Mouse (Mus musculus) liver, postnatal 0 days (tissue): ENCODE results near the gene Galnt12. TPM values are rescaled to one million over a fixed set of nuclear protein-coding genes. Genes with fewer than 3 reads are reported as not detected.

Experiments
- ATAC-seq: fragments of 200-750 bp; cut with Nextera tagmentation; 2 replicates; pipeline ENCODE4 v1.8.0; 2017; ENCODE audit warnings: mild to moderate bottlenecking, moderate library complexity
- DNase-seq: peaks from one replicate; pipeline ENCODE4 v3.0.0-alpha.2; 2016
- H3K27ac ChIP-seq: fragments of 300-500 bp; sonication (generic); 2 replicates; pipeline ENCODE4 v1.5.1; 2014; ENCODE audit warnings: antibody characterized with exemption, moderate library complexity, mild to moderate bottlenecking, low read depth
- H3K27me3 ChIP-seq: fragments of 300-500 bp; sonication (generic); 2 replicates; pipeline ENCODE4 v1.6.1; 2014; ENCODE audit warnings: low read length, control low read depth, mixed read lengths; ENCODE audit not compliant: insufficient read depth
- H3K36me3 ChIP-seq: fragments of 300-500 bp; sonication (generic); replicated peaks from 2 replicates; pipeline ENCODE4 v1.6.1; 2014; ENCODE audit warnings: mild to moderate bottlenecking, control low read depth, low read length, moderate library complexity, mixed read lengths; ENCODE audit not compliant: insufficient read depth
- H3K4me1 ChIP-seq: fragments of 300-500 bp; sonication (generic); 2 replicates; pipeline ENCODE4 v1.6.1; 2014; ENCODE audit warnings: antibody characterized with exemption, mild to moderate bottlenecking, control low read depth; ENCODE audit not compliant: insufficient read depth
- H3K4me2 ChIP-seq: fragments of 300-500 bp; sonication (generic); 2 replicates; pipeline ENCODE4 v1.6.1; 2014; ENCODE audit warnings: low read depth, mild to moderate bottlenecking, low read length, moderate library complexity, mixed read lengths
- H3K4me3 ChIP-seq: fragments of 300-500 bp; sonication (generic); 2 replicates; pipeline ENCODE4 v1.5.1; 2014; ENCODE audit warnings: low read depth, low read length
- H3K9ac ChIP-seq: fragments of 300-500 bp; sonication (generic); replicated peaks from 2 replicates; pipeline ENCODE4 v1.6.1; 2014; ENCODE audit warnings: mild to moderate bottlenecking, moderate library complexity
- H3K9me3 ChIP-seq: fragments of 300-500 bp; sonication (generic); 2 replicates; pipeline ENCODE4 v1.6.1; 2016; ENCODE audit warnings: mild to moderate bottlenecking, control low read depth, low read length, mixed read lengths
- CTCF ChIP-seq: sonication (generic); IDR thresholded peaks from 2 replicates; pipeline ENCODE4 v1.5.1; 2016; ENCODE audit warnings: antibody characterized with exemption, low read depth
- EP300 ChIP-seq: IDR thresholded peaks from 2 replicates; pipeline ENCODE4 v1.6.1; 2016; ENCODE audit warnings: antibody characterized with exemption, low read depth, mild to moderate bottlenecking
- WGBS: fragments of 180-500 bp; shearing (Covaris S2); extraction: QIAGEN DNeasy Blood & Tissue Kit; methylation state at CpG from one replicate; pipeline ENCODE4 v1.1.7; 2014; ENCODE audit not compliant: insufficient replicate concordance; 5-methylcytosine and 5-hydroxymethylcytosine counted together
- polyA plus RNA-seq: library from polyadenylated mRNA; unstranded; fragments of >200 nt; fragmentation: Nextera tagmentation; extraction: Ambion mirVana; gene quantifications from 2 replicates; pipeline ENCODE4 v1.2.1, GENCODE M21; 2015

Gene Galnt12
- polyA plus RNA-seq, 1 experiment from 2014 or later: 0.69 TPM

- Histone ChIP-seq H3K36me3 (no peaks in the 10 kb centered on the region), H3K27ac (no peak overlapping the region), H3K4me3 (no peak overlapping the region), H3K4me2 (no peak overlapping the region), H3K9ac (no peak overlapping the region), H3K4me1 (no peaks in the 10 kb centered on the region), H3K27me3 (no peaks in the 10 kb centered on the region), H3K9me3 (no peaks in the 10 kb centered on the region)
- no peak for TF ChIP-seq EP300
- DNase-seq (no peak), ATAC-seq (no peak)
- 54% methylated on average over 3 of the region's 3 CpGs for WGBS
These were observed 40.7 kb downstream of the Galnt12 start for GRCm38 (mm10) chr4:47132413-47132812.

- DNase-seq (no peak), ATAC-seq (no peak)
- Histone ChIP-seq H3K9me3 (no peaks in the 10 kb centered on the region), H3K27ac (no peak overlapping the region), H3K4me1 (no peaks in the 10 kb centered on the region), H3K27me3 (no peaks in the 10 kb centered on the region), H3K36me3 (no peaks in the 10 kb centered on the region), H3K4me3 (no peak overlapping the region), H3K9ac (no peak overlapping the region), H3K4me2 (no peak overlapping the region)
- TF ChIP-seq EP300 (no peak), CTCF (no peak)
- 39% methylated on average over 8 of the region's 8 CpGs for WGBS
These were observed 45.0 kb downstream of the Galnt12 start for GRCm38 (mm10) chr4:47136699-47137101.

GRCm38 (mm10) chr4:47137479-47137878, 45.8 kb downstream of the Galnt12 start:
- no peak for ATAC-seq

GRCm38 (mm10) chr4:47138411-47138810, 46.7 kb downstream of the Galnt12 start:
- 72% methylated on average over 7 of the region's 7 CpGs for WGBS

More at GRCm38 (mm10) chr4:47137479-47137878, 45.8 kb downstream of the Galnt12 start:
- WGBS: 49% methylated on average over 5 of the region's 5 CpGs
- DNase-seq: no peak
- Histone ChIP-seq H3K36me3 (no peaks in the 10 kb centered on the region), H3K4me1 (no peaks in the 10 kb centered on the region), H3K27me3 (no peaks in the 10 kb centered on the region), H3K9ac (no peak overlapping the region), H3K27ac (no peak overlapping the region), H3K4me2 (no peak overlapping the region), H3K4me3 (no peak overlapping the region), H3K9me3 (no peaks in the 10 kb centered on the region)
- no peak for TF ChIP-seq EP300
- no peak for TF ChIP-seq CTCF

GRCm38 (mm10) chr4:47138967-47139777, 47.5 kb downstream of the Galnt12 start:
- no peak for DNase-seq
- H3K9me3 ChIP-seq: no peaks in the 10 kb centered on the region
- H3K4me2 ChIP-seq: no peak overlapping the region
- no peak overlapping the region for H3K4me3 ChIP-seq
- TF ChIP-seq EP300: no peak
- no peak for TF ChIP-seq CTCF
- H3K27me3 ChIP-seq: no peaks in the 10 kb centered on the region
- no peak overlapping the region for H3K9ac ChIP-seq
- H3K36me3 ChIP-seq: no peaks in the 10 kb centered on the region
- 41% methylated on average over 9 of the region's 9 CpGs for WGBS
- ATAC-seq: no peak
- no peak overlapping the region for H3K27ac ChIP-seq
- no peaks in the 10 kb centered on the region for H3K4me1 ChIP-seq

More at GRCm38 (mm10) chr4:47138411-47138810, 46.7 kb downstream of the Galnt12 start:
- TF ChIP-seq EP300: no peak
- no peak for TF ChIP-seq CTCF
- Histone ChIP-seq H3K27me3 (no peaks in the 10 kb centered on the region), H3K9ac (no peak overlapping the region), H3K9me3 (no peaks in the 10 kb centered on the region), H3K27ac (no peak overlapping the region), H3K4me3 (no peak overlapping the region), H3K4me2 (no peak overlapping the region), H3K36me3 (no peaks in the 10 kb centered on the region), H3K4me1 (no peaks in the 10 kb centered on the region)
- no peak for ATAC-seq
- no peak for DNase-seq

DNA sequence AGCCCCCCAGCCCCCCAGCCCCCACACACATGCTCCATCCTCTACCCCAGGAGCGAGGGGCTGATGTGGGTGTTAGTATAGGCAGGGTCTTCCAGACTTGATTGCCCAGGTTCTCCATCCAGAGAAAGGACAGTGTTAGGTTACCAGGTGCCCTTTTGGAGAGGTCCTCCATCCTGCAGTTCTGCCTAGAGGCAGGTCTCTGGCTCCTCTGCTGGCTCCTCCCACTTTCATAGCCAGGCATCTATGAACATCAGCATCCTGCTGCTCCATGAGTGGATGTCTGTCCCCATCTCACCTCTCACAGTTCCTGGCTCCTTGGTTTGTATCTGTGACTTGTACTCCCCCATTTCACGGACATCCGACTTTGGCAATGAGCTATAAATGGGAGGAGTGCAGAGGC, 48.6 kb downstream of the Galnt12 start:
- Histone ChIP-seq H3K27ac (no peak overlapping the region), H3K4me1 (no peaks in the 10 kb centered on the region), H3K4me3 (no peak overlapping the region), H3K9ac (no peak overlapping the region), H3K4me2 (no peak overlapping the region), H3K36me3 (no peaks in the 10 kb centered on the region), H3K27me3 (no peaks in the 10 kb centered on the region), H3K9me3 (no peaks in the 10 kb centered on the region)
- ATAC-seq (no peak), DNase-seq (no peak)
- TF ChIP-seq CTCF: no peak
- no peak for TF ChIP-seq EP300
- 78% methylated on average over 3 of the region's 3 CpGs for WGBS
